Mouse (Mus musculus) lung, postnatal 4 days (tissue): ENCODE measurements around the gene Sipa1l1.

Experiments used
- DNase-seq, 2 experiments: peaks; one replicate each; pipeline ENCODE4 v3.0.0; 2021

Gene Sipa1l1

DNA sequence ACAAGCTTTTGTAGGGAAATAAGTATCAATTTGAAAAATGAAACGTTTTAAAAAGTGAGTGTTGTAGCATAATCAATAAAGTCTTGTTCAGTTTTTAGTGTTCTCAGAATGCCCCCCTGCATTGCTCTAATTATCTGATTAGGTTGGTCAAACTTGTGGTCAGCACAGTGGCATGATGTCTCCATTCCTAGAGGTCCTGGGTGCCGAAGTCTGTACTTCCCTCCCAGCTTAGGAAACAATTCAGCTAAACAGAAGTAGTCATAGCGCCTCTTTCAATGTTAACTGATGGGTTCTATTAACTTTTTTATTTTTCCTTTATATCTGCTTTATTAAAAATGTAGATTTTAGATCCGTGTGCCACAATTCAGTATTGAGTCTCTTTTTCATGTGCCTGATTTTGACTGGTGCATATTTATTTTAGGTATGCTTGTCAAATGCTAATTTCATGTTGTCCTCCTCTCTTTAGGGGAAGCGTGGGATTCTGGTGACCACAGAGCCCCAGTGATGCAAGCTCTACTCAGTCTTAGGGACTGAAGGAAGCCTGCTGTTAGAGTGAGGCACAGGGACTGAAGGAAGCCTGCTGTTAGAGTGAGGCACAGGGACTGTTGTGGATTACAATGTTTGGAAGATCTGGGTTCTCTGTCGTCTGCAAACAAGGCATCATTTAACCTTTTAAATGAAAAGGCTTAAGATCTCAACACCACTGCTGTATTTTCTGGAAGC is 171.2 kb downstream of the Sipa1l1 start:
- no peak for DNase-seq

DNA sequence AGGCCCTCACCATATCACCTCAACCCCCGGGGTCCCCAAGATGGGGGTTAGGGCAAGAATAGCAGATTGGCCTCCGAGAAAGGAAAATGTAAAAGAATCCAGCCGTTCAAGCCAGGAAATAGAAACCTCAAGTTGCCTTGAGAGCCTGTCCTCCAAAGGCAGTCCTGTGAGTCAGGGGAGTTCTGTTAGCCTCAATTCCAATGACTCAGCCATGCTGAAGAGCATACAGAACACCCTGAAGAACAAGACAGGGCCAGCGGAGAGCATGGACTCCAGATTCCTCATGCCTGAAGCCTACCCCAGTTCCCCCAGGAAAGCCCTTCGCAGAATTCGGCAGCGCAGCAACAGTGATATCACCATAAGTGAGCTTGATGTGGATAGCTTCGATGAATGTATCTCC is 172.1 kb downstream of the Sipa1l1 start:
- DNase-seq = no peak

DNA sequence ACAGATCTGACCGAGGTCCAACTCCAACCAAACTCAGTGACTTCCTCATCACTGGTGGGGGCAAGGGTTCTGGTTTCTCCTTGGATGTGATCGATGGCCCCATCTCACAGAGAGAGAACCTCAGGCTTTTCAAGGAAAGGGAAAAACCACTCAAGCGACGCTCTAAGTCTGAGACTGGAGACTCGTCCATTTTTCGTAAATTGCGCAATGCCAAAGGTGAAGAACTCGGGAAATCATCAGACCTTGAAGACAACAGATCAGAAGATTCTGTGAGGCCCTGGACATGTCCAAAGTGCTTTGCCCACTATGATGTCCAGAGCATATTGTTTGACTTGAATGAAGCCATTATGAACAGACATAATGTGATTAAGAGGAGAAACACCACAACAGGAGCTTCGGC is 172.6 kb downstream of the Sipa1l1 start:
- no peak for DNase-seq

DNA sequence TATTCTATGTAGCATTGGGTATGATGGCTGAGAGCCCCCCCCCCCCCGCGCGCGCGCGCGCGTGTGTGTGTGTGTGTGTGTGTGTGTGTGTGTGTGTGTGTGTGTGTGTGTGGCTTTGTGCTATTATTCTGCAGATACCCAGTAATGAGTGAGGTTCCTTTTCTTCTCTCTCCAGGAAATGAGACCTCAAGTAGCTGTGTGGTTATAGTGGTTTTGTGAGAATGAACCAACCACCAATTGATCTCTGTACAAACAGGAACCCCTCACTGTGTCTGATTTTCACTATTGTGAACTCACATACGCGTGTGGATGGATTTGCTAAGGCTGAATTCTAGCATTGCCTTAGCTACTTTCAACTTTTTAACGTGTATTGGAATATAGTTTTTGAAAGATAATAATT is 181.0 kb downstream of the Sipa1l1 start:
- DNase-seq = no peak

DNA sequence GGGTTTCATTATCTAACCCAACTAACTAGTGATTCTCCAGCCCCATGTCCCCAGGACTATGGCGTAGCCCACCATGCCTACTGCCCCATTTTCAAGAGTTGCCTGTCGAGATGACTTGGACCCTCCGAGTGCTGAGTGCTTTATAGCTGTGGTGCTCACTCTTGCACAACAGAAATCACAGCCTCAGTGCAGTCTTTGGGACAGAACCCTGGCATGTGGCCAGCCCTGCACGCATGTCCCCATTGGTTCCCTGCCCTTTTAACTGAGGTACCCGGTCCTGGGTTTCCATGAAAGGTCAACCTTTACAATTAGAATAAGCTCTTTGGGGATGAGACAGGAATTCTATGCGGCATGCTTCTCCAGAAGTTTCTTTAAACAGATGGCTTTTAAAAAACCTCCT is 181.8 kb downstream of the Sipa1l1 start:
- peak; percentile 35 to 71 for DNase-seq

DNA sequence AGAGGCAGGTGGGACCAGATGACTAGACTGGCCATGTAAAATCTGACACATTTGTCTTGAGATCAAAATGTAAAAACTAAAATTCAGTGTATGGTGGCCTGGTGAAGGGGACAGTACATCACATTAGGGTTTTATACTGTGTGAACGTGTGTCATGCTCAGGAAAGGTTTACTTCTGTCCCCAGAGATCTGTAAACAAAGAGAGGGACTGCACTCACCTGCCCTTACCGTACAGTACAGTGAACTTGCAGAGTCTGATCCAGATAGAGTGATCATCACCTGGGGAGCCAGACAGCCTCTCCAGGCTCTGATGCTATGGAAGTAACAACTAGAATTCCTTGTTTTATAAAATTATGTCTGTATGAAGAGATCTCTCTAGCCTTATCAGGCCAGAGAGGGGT is 184.5 kb downstream of the Sipa1l1 start:
- no peak for DNase-seq

DNA sequence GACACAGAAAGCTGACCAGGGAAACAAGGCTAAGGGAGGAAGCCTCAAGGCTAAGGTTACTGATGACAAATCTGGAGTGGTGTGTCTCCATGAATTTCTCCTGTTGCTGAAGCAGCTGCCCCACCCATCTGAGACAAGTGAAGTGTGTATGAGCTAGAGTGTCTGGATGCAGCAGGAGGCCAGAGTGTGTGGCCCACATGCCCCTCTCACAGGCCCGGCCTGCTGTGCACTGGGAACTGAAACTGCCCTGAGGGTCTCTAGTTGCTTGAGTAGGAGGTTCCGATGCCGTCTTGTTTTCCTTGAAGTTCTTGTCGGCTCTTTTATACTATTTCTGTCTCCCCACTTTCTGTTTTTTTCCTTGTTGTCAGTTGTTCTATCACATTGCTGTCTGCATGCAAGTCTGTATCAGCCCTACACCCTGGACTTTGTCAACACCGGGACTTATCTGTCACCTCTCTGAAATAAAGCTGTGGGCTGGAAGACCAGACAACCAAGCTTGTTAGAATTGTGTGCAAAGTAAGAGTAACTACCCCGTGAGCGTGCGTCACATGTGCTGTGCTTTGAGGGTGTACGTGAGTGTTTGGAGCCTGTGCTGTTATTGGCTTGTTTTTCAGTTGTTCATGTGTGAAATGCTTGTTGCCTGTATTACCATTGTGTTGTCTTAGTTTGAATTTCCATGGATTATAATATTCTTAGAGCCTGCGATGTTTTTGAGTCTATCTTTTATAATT is 186.5 kb downstream of the Sipa1l1 start:
- DNase-seq = no peak

DNA sequence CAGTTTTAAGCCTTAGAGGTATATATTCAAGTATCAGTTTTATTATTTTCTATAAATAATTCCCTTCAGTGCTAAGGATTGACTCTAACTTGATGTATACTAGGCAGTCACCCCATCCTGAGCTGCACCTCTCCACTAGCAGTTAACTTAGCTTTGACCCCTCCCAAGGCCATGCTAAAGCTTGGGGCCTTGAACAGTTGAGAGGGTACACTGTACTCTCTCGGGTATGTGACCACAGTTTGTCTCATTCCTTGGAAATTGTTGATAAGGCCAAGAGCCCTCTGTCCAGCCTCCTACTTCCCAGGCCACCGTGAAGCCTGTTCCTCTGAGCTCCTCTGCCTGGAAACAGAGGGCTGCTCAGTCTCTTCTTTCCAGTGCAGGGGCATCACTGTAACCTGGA is 187.4 kb downstream of the Sipa1l1 start:
- no peak for DNase-seq

DNA sequence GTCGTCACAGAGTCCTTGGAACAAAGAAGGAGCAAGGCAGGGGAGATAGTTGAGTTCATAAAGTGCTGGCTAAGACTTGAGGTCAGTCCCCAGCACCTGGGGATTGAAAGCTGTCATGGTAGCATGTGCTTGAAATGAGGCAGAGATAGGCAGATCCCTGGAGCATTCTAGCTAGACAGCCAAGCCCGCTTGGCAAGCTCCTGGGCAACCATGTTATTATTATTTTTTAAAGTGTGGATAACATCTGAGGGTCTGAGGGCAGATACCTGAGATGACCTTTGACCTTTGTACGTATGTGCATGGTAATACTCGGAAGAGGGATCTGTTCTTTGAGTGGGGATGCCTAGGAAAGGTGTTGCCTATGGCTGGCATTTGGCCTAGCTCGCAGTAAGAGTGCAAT is 188.3 kb downstream of the Sipa1l1 start:
- no peak for DNase-seq

DNA sequence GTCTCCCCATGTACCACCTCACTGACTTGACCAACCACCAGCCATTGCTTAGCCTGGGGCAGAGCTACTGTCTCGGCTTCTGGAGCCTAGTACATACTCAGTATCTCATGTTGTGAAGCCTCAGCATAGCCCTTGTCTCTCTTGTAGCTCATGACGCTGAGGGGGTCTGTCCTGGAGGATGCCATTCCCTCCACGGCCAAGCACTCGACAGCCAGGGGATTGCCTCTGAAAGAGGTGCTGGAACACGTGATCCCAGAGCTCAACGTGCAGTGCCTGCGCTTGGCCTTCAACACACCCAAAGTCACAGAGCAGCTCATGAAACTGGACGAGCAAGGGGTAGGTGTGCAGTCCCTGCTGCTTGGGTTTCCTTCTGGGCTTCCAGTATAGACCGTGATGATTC is 193.7 kb downstream of the Sipa1l1 start:
- no peak for DNase-seq

DNA sequence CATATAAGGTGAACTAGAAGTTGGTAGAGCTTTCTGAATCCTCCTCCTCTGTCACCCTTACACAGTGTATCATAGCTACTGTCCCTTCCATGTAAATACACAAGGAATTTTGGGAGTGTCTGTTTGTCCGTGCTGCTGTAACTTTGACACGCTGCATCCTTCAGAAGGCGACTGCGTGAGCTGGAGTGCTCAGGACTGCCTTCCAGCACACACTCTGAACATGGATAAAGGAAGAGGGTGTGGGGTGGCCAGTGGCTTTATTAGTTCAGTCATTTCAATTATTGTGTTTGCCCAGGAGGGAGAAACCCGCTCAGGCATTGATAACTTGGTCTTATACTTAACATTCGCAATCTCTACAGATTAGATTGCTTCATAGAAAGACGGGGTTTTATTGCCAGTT is 195.1 kb downstream of the Sipa1l1 start:
- DNase-seq = no peak

DNA sequence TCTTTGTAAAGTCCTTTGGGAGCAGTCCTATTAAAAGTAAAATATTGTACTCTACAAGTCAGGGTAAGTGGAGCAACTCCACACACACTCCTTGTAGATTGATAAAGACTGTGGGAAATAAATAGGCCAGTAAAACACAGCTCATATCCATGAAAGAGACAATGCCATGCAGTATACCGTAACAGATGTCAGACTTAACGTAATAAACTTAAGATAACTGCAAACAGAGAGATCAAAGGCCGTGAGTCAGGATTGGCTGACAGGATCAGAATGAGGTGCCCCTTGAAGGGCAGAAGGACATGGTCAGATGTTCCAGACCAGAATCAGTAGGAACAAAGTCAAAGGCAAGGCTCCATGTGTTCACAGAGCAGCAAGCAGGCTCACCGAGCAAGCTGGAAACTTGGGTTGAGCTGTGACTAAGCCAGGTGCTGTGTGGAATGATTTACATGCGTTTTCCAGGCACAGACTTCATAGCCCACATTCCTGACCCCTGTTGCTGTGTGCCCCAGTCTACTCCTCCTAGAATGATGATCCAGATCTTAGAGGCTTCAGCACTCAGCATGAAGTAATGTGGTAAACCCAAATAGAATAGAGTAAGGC is 196.3 kb downstream of the Sipa1l1 start:
- no peak for DNase-seq

DNA sequence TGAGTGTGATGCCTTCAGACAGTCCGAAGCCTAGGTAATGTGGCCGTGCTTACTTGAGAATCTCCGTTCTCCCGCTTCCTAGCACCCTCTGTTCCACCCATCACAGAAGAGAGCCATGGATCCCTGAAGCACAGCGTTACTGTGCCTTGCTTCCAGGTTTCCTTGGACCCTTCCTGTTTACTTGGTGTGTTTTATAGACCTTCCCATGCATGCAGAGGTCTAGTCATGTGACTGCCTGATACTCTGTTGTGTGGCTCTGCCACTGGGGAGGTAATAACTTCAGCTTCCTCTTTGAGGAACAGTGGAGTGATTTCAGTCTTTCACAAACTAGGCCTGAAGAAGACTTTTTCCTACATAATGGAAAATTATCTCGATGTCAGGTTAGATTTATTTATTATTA is 197.6 kb downstream of the Sipa1l1 start:
- no peak for DNase-seq

DNA sequence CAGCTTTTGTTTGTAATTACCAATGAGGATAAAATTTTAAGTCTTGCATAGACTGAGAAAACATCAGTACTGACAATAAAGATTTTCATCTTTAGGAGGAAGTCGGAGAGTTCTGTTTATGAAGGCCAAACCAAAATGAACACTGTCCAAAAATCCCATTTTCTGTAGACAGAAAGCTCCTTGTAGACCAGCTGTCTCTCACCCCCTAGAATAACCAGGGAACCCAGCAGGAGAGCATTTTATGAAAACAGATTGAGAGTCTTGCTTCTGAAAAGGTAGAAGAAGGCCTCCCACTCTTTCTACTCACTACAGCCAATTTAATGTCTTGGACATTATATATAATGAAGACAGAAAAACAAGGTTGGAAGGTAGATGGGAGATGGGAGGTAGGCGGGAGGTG is 198.2 kb downstream of the Sipa1l1 start:
- no peak for DNase-seq

DNA sequence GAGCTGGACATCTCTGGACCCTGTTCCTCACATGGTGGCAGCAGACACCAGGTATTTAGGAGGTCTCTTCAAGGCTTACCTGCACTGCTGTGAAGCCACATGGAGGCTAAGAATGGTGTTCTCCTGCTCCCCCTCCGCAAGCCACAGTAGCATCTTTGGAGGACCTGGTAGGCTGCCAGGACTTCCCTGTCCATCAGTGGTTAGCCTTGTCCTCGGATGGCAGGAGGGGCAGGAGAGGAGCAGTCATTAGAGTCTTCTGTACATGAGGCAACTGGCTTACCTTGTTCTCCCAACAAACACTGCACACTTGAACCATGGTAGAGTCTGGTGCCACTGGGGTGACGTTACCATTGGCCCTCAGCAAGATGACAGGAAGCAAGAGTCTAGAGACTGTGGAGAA is 198.9 kb downstream of the Sipa1l1 start:
- no peak for DNase-seq

DNA sequence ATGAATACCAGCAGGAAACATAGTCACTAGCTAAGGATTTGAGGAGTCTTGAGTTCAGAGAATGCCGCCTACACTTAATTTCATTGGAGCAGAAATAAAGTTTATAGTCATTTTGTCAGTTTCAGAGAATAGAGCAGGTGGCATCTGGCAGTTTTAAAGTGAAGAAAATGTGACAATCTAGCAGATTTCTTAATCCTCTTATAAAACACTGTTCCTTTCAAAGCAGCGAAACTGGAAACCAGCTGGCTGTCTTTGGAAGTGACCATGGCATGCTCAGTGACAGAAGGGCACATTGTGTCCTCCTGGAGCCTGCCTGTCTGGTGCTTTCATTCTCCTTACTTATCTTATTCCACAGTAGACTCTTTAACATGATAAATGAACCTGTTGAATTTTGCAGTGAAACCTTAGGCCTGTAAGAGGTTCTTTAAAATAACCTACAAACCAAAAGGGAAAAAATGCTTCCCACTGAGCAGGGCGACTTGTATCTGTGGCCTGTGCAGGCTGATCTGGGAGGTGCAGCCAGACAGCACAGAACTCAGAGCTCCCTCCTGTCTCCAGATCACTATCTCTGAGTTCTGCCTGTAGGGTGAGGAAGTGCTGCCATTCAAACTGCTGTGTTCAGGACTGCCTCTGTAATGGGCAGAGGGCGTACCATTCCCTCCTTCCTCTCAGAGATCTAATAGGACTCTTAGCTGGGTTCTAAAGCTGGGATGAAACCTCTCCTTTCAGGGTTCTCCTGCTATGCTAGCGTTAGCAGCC is 200.5 kb downstream of the Sipa1l1 start:
- DNase-seq = no peak

DNA sequence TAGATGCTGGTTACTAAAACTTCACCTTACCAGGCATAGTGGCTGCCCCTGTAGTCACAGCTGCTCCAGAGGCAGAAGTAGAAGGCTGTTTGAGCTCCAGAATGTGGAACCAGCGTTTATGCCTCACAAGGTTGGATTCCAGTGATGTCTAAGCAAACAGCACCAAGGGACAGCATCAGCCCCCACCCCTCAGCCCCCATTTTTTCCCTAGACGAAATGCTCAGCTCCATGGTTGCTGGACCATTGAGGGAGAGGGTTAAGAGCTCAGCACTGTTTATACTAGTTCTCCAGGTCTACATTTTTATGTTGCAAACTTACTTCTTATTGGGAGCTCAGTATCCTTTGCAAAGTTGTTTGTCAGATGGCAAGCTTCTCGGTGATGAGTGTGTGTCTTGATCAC is 202.1 kb downstream of the Sipa1l1 start:
- DNase-seq = no peak

DNA sequence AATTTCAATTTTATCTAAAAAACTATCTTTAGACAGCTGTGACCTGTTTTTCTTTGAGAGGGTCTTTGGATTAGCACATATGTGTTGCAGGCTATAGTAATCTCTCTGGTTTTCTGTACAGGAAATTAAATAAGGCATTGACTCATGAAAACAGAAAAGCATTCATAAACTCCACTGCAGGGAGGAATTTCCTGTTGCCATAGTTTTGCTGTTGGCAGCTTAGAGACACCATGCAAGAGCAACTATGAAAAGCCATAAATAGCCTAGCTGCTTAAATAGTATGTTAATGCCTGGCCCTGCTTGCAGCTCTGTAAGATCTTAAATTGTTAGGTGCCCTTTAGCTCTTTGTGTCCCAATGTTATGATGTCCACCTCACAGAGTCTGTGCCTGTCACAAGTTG is 204.9 kb downstream of the Sipa1l1 start:
- DNase-seq = no peak

DNA sequence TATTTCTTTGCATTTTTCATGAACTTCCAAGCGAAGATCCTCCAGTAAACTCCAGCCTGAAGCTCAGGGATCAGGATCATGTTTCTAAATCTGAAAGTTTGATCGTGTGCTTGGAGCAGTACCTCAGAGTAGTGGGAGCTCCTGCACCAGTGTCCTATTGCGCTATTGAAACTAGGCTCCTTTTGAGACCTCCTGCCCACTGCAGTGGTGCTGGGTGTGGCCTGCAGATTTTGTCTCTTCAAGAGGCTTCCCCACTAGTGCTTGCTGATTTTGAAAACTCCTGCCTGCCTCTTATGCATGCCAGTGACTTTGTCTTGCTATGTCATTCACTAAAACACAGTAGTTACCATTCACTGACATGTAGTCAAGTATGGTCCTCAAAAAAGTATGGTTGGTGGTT is 213.8 kb downstream of the Sipa1l1 start:
- no peak for DNase-seq

DNA sequence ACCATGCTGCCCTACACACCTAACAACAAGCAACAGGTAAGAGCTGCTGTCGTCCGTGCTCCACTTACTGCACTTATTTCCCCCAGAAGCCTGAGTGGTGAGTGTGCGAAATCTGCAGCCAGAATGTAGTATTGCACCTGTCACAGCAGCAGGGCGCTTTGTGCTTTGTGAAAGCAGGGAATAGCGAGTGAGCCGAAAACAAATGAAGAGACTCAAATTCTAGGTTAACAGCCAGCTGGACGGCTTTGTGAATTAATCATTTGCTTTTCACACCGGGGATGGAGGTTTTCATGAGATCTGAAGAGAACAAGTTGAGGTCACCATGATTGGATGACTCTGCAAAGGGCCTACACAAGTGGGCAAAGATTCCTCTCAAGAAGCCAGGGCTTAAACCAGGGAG is 215.6 kb downstream of the Sipa1l1 start:
- no peak for DNase-seq

DNA sequence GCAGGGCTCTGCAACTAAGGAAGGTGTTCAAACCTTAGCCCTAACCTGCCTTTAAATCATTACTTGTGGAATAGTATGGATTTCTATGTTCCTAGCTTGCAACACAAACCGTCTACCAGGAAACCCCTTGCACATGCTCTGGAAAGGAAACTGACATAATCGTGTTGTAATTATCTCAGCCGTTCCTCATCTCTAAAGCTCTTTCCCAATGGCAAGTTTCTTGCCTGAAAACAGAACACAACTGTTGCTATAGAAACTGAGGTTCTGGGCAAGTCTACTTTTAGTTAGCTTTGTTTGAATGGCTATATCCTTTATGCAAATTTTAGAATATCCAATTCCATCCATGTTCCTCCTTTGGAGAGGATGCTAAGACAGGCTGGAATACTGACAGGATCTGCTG is 217.9 kb downstream of the Sipa1l1 start:
- no peak for DNase-seq

DNA sequence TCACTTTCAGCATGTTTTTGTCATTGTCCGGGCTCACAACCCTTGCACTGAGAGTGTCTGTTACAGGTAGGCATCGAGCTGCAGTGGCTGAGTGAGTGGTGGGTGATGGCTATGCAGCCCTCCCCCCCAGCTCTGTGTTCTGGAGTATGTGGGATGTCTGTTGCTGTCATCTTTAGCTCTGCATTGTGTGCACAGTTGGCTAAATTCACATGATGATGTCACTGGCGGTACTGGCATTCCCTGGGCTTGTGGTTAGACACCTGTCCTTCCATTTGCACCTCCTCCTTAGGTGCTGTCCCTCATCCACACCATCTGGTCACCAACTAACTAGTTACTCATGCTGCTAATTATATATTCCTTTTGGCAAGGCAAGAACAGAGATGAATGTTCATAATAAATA is 218.5 kb downstream of the Sipa1l1 start:
- no peak for DNase-seq

DNA sequence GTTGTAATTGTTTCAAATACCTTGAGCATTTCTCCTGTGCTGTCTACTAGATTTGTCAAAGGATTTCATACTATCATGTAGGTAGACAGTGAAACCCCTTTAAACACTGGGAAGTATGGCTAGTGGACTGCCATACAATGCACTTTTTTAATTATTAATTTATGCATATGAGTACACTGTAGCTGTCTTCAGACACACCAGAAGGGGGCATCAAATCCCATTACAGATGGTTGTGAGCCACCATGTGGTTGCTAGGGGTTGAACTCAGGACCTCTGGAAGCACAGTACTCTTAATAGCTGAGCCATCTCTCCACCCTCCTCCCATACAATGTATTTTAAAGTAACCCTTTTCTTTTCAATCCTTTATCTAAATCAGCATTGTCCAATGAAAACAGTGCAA is 219.0 kb downstream of the Sipa1l1 start:
- DNase-seq = no peak
